Mouse (Mus musculus): ENCODE data around the gene Tox4. TPM values are rescaled to one million over a fixed set of nuclear protein-coding genes. Genes with fewer than 3 reads are reported as not detected.

The Tox4 gene
- polyA plus RNA-seq, 1 experiment, result 54.6 TPM

DNA sequence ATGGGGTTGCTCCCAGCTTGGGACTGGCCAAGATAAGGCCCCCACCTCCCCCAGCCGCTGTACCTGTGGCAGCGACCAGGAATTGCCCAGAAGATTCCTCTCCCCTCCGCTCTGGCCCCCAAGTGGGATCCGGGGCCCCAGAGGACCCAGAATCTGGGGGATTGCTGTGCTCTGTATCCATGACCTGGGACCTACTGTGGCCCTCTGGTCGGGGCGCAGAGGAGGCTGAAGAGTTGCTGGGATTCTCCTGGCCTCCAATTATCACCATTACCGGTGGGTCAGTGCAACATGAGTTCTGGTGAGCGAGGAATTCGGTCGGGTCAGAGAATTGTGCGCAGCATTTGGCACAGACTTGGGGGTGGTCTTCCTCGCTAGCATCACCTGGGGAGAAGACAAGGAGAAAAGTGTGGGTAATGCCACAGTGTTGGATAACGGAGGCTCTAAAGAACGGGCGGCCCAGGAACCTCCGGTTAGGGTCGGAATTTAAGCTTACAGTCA is 36.4 kb downstream of the Tox4 start:
- DNase-seq (ENCODE audit: low read depth), result no peak
- no peak for TF ChIP-seq CTCF (IDR thresholded peaks at IDR 0.05; ENCODE audit: borderline replicate concordance, extremely low read depth, insufficient read depth, insufficient read length)
- TF ChIP-seq POLR2A (IDR thresholded peaks at IDR 0.05; ENCODE audit: borderline replicate concordance, extremely low read depth, insufficient read depth, insufficient read length, poor library complexity, severe bottlenecking), result no peak

GRCm38 (mm10) chr14:52315792-52316440 is 37.0 kb downstream of the Tox4 start:
- peak; percentile 68; the same call in 1 of the 2 replicates for TF ChIP-seq POLR2A (IDR thresholded peaks at IDR 0.05; ENCODE audit: borderline replicate concordance, extremely low read depth, insufficient read depth, insufficient read length, poor library complexity, severe bottlenecking)
- no peak for TF ChIP-seq CTCF (IDR thresholded peaks at IDR 0.05; ENCODE audit: borderline replicate concordance, extremely low read depth, insufficient read depth, insufficient read length)
- DNase-seq (ENCODE audit: low read depth), result peak; percentile 94

DNA sequence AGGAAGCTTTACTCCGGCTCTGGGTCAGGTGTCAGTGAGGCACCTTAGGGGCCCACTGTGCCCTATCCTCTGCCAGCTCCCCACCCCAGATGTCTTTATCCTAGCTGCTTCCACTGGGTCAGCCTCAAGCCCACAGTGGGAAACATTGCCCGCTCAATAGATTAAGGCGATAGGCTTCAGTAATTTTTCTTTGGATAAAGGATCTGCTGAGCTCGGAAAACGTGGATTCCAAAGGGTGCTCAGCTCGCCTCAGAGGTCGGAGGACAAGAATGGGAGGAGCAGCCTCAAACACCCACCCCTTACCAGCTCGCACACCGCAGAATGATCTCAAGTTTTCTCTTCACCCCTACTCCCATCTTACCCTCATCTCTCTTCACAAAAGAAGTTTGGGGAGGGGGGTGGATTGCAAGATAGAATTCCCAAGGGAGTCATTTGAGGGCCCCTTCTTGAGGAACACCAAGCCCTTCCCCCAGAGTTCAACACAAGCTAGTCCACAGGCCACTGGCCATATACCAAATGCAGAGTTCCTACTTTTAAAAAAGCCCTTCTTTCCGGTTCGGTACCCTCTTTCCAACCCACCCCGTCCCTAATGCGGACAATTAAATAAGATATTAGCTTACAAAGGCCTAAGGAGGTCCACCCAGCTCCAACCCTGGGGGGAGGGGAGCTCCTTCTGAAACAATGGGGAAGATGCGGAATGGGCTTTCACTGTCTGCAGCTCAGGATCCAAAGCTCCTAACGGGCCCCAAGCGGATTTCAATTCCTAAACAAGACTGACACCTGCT is 37.7 kb downstream of the Tox4 start:
- no peak for TF ChIP-seq CTCF (IDR thresholded peaks at IDR 0.05; ENCODE audit: borderline replicate concordance, extremely low read depth, insufficient read depth, insufficient read length)
- no peak for TF ChIP-seq POLR2A (IDR thresholded peaks at IDR 0.05; ENCODE audit: borderline replicate concordance, extremely low read depth, insufficient read depth, insufficient read length, poor library complexity, severe bottlenecking)
- DNase-seq (ENCODE audit: low read depth), result peak; percentile 79

DNA sequence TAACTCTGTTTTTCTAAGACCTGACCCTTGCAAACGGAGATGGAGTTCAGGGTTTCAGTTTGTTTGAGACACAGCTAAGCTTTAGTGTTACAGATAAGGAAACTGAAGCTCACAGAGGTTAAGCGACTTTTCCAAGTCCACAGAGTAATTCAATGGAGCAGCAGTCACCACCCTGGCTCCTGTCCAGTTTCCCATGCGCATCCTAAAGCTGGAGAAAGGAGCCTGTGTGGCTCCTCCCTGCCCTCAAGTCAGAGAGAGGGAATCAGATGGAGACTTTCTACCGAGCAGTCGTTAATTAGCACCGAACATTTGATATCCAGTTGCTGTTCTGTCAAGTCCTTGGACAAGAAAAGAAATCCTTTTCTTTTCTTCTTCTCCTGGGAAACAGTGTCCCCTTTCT is 40.4 kb downstream of the Tox4 start:
- TF ChIP-seq CTCF (IDR thresholded peaks at IDR 0.05; ENCODE audit: borderline replicate concordance, extremely low read depth, insufficient read depth, insufficient read length), result no peak
- TF ChIP-seq POLR2A (IDR thresholded peaks at IDR 0.05; ENCODE audit: borderline replicate concordance, extremely low read depth, insufficient read depth, insufficient read length, poor library complexity, severe bottlenecking), result no peak
- no peak for DNase-seq (ENCODE audit: low read depth)

DNA sequence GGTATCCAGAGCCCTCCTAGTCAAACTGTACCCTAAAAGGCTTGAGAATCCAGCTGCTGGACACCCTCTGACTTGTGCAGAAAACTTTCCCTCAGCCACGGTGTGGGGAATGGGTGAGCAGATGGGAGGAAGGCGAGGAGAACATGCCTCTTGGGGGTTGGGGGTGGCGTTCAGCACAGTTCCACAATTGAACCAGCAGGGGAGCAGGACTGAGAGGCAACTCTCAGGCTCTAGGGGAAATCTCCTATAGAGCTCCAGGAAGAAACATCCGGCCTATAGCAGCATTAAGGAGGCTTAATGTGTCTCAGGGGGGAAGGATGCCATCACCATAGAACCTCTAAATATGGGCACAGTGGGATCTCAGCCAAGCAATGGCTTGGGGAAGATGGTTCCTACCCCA is 46.9 kb downstream of the Tox4 start:
- peak; percentile 60 for DNase-seq (ENCODE audit: low read depth)
- no peak for TF ChIP-seq POLR2A (IDR thresholded peaks at IDR 0.05; ENCODE audit: borderline replicate concordance, extremely low read depth, insufficient read depth, insufficient read length, poor library complexity, severe bottlenecking)
- TF ChIP-seq CTCF (IDR thresholded peaks at IDR 0.05; ENCODE audit: borderline replicate concordance, extremely low read depth, insufficient read depth, insufficient read length), result peak; percentile 64

- TF ChIP-seq POLR2A (IDR thresholded peaks at IDR 0.05; ENCODE audit: borderline replicate concordance, extremely low read depth, insufficient read depth, insufficient read length, poor library complexity, severe bottlenecking) (no peak), CTCF (IDR thresholded peaks at IDR 0.05; ENCODE audit: borderline replicate concordance, extremely low read depth, insufficient read depth, insufficient read length) (no peak)
- DNase-seq (ENCODE audit: low read depth), result peak; percentile 90
Observed at GRCm38 (mm10) chr14:52327375-52327901, 48.5 kb downstream of the Tox4 start.

DNA sequence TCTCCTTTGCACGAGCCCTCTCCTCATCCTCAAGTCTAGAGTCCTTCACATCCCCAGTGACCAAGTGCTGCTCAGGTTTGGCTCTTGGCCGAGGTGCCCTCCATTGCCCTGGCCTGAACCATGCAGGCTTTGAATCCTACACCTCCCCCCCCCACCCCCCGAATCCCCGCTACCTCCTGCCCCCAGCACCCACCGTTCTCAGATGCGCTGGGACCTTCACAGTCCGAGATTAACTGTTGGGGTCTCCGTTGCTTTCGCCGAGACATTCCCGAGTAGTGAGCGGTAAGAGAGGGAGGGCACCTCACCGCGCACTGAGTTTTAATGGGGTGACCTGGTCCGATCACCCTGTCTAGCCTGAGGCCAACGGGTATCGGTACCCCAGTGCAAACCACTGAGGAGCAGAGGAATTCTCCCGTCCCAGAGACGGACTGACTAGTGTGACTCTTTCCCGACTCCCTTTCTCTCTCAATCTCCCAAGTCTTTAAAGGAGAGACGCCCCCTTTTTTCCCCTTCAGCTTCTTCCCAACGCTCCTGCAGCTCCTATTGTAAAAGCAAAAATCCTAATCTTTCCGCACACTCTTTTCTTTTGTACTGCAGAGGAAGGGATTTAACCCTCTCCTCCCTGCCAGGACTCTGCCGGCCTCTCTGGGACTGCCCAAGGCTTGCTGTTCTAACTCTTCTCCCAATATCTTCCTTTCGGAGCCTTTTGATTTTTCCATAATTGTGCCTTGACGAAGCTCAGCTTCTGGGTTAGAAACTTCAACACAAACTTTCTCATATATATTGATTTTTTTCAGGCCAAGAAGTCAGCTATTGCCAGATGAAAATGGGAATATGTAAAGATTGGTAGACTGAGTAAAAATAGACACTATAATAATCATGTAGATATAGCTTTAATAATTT is 49.2 kb downstream of the Tox4 start, which contains the start of gene Sall2:
Sall2 (minus strand) TSS at position 853 of the 903 bp plus-strand sequence.
- peak; percentile 62 for DNase-seq (ENCODE audit: low read depth)

DNA sequence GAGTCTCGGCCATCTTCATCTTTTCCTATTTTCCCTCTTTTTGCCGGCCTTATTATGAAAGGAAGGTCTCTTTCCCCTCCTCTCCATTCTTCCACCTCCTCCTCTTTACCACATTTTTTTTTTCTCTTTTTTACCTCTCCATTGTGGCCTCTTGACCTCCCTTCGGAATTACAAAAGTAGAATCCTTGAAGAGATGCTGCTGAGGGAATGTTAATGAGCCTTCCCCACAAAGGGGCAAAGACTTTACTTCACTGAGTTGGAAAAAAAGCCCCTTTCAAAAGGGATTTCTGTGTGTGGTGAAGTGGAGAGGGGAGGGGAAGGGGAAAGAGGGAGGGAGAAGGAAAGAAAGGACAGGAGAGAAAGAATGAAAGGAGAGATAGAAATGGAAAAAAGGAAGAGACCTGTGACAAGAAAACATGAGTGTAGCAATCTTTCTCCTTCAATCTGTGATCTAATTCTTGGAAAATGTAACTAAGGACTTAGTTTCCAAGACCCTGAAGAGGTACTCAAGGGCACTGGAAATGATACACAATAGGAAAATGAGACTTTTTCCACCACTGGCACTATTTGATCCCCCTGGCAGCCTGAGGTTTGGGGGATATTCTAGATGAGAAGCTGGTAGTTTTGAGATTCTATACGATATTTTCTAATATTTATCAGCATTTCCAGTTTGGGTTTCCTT is 52.3 kb downstream of the Tox4 start:
- TF ChIP-seq POLR2A (IDR thresholded peaks at IDR 0.05; ENCODE audit: borderline replicate concordance, extremely low read depth, insufficient read depth, insufficient read length, poor library complexity, severe bottlenecking) (no peak), CTCF (IDR thresholded peaks at IDR 0.05; ENCODE audit: borderline replicate concordance, extremely low read depth, insufficient read depth, insufficient read length) (no peak)
- DNase-seq (ENCODE audit: low read depth), result peak; percentile 80

More for the DNA sequence above, 49.2 kb downstream of the Tox4 start, which contains the start of gene Sall2:
- no peak for TF ChIP-seq CTCF (IDR thresholded peaks at IDR 0.05; ENCODE audit: borderline replicate concordance, extremely low read depth, insufficient read depth, insufficient read length)
- TF ChIP-seq POLR2A (IDR thresholded peaks at IDR 0.05; ENCODE audit: borderline replicate concordance, extremely low read depth, insufficient read depth, insufficient read length, poor library complexity, severe bottlenecking), result no peak

DNA sequence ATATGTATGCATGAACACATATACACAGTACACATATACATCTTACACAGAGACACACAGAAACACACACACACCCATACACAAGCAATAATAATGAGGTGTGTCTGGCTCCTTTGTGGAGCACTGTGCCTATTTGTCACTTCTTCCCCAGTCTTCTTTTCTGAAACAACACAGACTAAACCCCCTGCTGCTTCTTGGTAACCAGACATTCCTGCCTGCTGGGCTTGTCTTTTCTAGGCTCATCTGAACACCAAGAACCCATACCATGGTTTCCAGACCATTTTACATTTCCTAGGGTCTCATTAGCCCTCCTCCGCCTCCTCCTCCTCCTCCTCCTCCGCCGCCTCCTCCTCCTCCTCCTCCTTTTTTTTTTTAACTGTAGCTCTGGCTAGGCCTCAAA is 53.2 kb downstream of the Tox4 start:
- no peak for DNase-seq (ENCODE audit: low read depth)
- no peak for TF ChIP-seq CTCF (IDR thresholded peaks at IDR 0.05; ENCODE audit: borderline replicate concordance, extremely low read depth, insufficient read depth, insufficient read length)
- TF ChIP-seq POLR2A (IDR thresholded peaks at IDR 0.05; ENCODE audit: borderline replicate concordance, extremely low read depth, insufficient read depth, insufficient read length, poor library complexity, severe bottlenecking), result no peak

All from brain, embryonic 14.5 days (tissue).